Mouse (Mus musculus): ENCODE measurements at regions not wholly inside any gene's neighbourhood (a gene's known extent, or its start where the extent isn't known, plus 50 kb on each side); places are given as distances from the start of the nearest gene placed in this dataset.

- TF ChIP-seq EP300 (IDR thresholded peaks at IDR 0.05; ENCODE audit: low read depth), result no peak
- TF ChIP-seq CTCF (IDR thresholded peaks at IDR 0.05; ENCODE audit: low read depth), result no peak
Measured at GRCm38 (mm10) chr3:133751565-133751964, 206.6 kb upstream of the Tet2 start.

All from liver, postnatal 0 days (tissue).